Mouse (Mus musculus) heart, postnatal 0 days (tissue): ENCODE data around the gene Fat1.

Source experiments
- CTCF ChIP-seq: IDR thresholded peaks from 2 replicates; pipeline ENCODE4 v1.5.1; 2016; ENCODE audit warnings: antibody characterized with exemption, control low read depth, low read depth
- EP300 ChIP-seq: IDR thresholded peaks from 2 replicates; pipeline ENCODE4 v1.6.1; 2016; ENCODE audit warnings: antibody characterized with exemption, low read depth

DNA sequence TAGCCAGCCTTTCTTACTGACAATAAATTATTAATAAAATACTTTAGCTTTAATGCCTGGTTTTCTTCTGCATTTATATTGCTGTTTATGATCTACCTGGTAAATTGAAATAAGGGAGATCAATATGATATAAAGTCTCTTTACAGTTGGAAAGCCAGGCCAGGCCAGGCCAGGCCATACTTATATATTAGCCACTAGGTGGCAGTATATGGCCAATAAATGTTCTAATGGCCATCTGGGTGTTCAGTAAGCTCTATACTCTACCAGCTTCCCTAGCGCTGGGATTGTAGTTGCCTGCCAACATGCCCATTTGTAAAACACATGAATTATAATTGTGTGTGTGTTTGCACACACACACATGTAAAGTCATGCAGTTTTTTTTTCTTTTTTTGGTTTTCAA is 117.0 kb downstream of the Fat1 start:
- no peak for TF ChIP-seq EP300
- peak; percentile 39 for TF ChIP-seq CTCF
